Mouse (Mus musculus) c-Kit-positive CD71-positive TER-119-positive erythroid progenitor cells, embryonic 14.5 days (primary cell): ENCODE data around the gene C5ar2.

Experiments used
- DNase-seq: peaks from one replicate; pipeline ENCODE4 v3.0.0-alpha.2; 2013; ENCODE audit warnings: low spot score

C5ar2 gene

DNA sequence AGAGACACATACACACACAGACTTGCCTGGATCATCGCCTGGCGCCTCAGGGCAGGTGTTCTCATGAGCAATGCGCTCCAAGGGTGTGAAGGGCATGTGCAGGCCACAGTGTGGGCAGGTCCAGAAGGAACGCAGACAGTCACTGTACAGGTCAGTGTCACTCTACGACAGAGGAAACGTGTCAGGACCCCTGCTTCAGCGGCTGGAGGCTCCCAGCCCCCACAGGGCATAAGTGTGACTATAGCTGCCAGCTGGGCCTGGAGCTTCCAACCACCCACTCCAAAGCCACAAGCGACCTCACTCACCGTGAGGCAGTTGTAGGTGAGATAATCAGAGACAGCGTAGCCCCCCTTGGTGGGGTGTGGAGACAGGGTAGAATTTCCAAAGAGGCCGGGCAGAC lies 45.4 kb downstream of the C5ar2 start:
- DNase-seq: no peak

DNA sequence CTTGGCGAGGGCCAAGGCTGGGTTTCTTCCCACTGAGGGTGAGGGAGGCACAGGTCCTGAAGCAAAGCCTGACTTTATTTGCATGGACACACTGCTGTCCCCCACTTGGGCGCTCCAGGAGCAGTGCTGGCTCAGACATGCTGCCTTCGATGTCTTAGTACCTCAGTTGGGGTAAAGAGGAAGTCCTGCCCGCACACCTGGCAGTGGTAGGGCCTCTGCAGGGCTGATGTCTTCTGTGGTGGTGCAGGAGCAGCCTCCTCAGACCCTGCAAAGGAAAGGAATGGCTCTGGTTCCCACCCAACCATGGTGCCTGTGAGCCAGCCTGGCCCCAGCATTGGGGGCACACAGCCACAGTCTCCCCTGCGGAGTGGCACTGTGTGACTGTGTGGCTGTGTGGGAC lies 46.8 kb downstream of the C5ar2 start:
- DNase-seq: no peak

DNA sequence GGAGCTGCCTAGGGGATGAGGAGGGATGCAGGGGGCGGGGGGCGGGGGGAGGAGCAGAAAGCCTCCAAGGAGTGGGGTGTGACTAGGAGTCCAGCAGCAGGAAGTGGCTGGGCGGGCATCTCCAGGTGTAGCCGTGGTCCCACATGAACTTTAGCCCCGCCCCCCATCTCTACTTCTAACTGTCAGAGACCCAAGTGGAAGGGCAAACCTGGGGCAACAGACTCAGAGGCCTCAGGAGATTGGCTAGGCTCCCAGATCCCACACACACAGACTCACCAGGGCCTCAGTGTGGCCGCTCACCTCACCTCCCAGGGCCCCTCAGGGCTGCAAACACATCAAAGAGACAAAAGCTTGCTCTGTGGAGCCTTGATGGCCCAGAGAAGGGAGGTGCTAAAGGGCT lies 47.3 kb downstream of the C5ar2 start:
- DNase-seq: no peak

DNA sequence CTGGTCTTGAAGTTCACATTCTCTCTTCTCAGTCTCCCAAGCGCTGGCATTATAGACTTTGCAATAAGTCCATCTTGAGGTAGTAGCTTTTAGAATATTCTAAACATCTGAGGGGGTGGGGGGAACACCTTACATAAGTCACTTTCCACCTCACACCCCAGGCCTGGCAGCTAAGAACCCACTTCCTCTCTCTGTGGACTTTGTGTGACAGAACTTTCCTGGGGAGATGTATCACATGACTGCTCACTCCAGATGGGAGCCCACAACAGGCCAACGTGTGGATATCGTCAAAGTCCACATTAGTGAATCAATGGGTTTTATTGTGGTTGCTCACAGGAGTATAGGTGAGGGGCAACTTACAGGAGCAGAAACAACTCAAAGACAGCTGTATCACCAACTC lies 50.3 kb downstream of the C5ar2 start:
- no peak for DNase-seq

DNA sequence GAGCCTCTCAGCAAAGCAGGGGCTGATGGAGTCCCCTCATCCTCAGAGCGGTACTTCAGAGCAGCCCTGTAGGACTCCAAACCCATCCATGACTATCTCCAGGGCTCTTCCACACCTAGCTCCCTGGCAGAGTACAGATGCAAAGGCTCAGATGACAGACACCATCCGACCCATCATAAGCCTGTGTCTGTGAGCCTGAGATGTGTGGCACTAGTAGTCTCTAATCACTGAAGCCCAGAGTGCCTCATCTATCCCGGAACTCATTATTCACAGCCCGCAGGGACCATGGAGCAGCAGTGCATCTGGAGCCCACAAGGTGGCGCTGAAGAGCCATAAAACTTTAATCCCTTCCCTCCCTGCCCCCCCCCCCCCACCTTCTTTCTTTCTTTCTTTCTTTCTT lies 51.6 kb downstream of the C5ar2 start:
- peak; percentile 71 for DNase-seq

DNA sequence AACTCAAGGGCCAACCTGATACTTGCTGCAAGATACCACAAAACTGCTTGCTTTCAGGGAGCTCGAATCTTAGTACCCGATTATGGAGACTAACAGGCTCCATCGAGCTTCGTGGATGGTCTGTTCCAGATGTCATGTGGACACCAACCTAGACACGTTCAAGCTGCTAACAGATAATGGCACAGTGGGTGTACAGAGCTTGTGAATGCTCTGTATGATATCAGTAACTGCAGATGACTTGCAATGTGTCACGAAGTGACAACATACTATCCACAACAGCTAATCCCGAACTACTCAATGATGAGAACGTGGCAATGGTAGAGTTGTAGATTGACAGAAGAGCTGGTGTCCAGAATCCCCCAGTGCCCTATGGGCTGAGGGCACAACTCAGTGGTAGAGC lies 56.5 kb downstream of the C5ar2 start:
- DNase-seq: no peak
